Mouse (Mus musculus): ENCODE data around the gene Cyb5d1. TPM values are rescaled to one million over a fixed set of nuclear protein-coding genes. Genes with fewer than 3 reads are reported as not detected.
"Not testable (repeated sequence)": the region's sequence is repeated elsewhere in the genome, so short reads cannot be mapped to it uniquely, and the experiment has no call there.

Gene Cyb5d1
- total RNA-seq, 2 experiments from 2014 or later: 42.7 to 48.1 TPM

- no peak for DNase-seq (ENCODE audit: low spot score in 2 of 2)
These were observed 9.4 kb upstream of the Cyb5d1 start for GRCm38 (mm10) chr11:69404595-69405396.

- DNase-seq (ENCODE audit: low spot score in 2 of 2): no peak
These were observed 8.5 kb upstream of the Cyb5d1 start for GRCm38 (mm10) chr11:69403691-69404594.

DNA sequence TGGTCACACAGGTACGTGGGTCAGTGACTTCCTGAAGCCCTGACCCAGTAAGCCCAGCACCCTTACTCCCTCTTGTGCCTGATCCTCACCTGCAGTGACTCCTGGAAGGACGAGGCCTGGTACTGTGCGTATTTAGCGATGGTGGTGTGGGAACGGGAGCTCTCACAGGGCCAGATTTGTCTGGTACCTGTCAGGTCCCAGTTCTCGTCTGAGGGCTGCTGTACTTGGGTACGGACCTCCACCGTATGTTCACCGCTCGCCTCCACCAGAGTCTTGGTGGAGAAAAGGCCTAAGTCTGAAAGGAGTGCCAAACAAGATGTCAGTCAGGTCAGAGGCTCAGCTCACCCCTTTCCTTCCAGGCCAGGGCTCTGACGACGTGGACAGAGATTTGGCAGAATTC is 6.6 kb upstream of the Cyb5d1 start:
- DNase-seq (ENCODE audit: low spot score in 2 of 2): no peak

- DNase-seq (ENCODE audit: low spot score in 2 of 2): peak; percentile 90 to 93
These were observed 5.8 kb upstream of the Cyb5d1 start for GRCm38 (mm10) chr11:69401210-69401637.

DNA sequence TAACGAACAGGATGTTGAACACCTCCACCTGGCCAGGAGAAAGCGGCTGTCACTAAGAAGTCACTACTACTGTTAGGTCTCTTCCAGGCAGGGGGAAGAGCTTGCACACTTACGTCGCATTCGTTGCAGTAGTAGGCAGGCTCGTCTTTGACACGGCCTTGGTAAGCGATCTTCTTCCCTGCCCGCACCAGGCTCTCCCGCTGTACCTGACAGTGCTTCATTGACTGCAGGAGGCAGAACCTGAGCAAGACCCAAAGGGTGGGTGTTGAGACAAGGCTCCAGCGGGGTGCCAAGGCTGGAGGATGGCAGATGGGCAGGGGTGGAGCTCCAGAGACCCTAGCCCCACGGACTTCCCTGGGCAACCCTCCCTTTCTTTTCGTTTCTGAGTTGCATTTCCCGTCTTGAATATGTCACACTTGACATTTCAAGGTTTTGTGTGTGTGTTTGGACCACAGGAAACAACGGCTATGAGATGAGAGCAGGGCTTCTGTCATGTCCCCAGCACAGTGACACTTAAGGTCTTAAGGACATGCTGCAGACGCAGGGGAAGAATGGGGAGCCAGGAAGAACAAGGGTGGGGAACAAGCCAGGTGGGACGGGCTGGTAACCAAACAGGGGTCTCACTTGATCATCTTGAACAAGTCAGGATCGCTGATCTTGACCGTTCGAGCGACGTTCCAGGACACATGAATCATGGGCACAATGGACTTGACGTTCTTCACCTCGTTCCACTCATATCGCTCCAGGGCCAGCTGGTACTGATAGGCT is 4.8 kb upstream of the Cyb5d1 start:
- no peak for DNase-seq (ENCODE audit: low spot score in 2 of 2)

DNA sequence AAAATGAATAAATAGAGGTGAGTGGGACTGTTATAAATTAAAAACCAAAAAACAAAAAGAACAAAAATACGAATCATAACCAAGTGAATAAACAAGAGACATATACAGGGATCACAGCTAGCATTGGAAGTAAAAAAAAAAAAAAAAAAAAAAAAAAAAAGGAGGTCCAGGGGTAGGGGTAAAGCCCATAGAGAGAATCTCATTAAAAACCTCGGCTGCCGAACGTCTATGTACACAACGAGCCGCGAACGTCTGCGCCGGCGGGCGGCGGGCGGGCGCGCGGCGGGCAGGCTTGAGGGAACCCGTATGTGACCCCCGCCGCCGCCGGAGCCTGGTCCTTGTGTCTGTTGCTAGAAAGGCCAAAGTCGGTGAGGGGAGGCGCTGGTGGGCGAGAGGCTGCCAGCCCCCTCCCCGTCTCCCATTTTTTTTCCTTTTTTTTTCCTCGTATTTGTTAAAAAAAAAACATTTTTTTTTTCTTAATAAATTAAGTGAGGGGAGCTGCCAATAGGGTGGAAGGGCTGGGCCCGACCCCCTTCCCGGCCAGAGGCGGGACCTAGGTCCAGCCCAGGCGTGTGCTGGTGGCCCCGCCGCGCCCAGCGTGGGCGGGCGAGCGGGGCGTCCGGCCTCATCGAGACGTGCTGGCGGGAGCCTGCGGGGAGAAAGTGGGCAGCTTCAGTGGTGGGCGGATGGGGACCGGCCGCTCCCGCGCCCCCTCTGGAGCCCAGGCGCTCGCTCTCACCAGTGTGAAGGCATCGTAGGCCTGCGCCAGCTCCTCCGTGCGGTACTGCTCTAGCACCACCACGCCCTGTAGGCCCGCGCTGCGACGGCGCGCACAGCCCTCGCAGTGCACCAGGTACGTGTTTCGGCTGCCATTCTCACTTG is 4.0 kb upstream of the Cyb5d1 start:
- DNase-seq (ENCODE audit: low spot score in 2 of 2): no peak

GRCm38 (mm10) chr11:69398486-69399200 is 3.2 kb upstream of the Cyb5d1 start:
- DNase-seq (ENCODE audit: low spot score in 2 of 2): no peak

DNA sequence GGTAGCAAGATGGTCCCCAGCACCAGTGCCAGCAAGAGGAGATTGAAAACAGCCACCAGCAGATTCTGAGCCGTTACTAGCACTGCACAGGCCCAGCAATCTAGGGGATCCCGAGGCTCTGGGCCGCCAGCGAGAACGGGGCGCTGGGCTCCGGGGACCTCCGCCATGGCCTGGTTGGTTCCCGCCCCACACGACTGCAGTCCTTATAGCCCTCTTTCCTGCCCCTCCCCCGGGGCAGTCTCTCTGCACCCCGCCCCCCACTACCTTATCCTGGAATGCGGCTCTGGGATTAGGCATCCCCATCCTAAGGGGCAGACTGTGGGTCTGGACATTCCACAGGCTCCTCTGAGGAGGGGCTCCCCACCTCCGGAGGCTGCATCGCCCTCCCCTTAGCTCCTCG is 2.6 kb upstream of the Cyb5d1 start, which contains the start of gene Tmem88:
TSS of gene Tmem88 (minus strand) at position 176 of the 400 bp plus-strand sequence.
- no peak for DNase-seq (ENCODE audit: low spot score in 2 of 2)

DNA sequence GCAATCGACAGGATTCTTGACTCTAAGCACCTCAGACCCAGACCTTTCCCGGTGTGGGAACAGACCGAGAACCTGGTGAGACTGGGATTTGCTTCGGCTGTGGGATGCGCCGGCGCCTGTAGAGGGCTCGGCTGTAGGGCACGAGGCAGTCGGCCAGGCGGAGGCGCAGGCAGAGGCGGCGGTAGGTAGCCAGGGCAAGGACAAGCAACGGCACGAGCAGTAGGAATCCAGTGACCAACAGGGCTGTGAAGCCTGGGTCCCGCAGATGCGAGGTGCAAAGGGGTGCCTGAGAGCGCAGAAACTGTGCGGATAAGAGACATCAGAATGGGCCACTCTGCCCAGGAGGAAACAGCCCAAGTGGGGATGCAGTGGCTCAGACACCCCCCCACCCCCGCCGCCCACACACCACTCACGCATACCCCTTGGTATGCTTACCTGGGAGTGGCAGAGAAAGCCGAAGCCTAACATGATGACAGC is 2.2 kb upstream of the Cyb5d1 start:
- DNase-seq (ENCODE audit: low spot score in 2 of 2): peak in 1 of 2 experiments; percentile 51

GRCm38 (mm10) chr11:69396772-69397171 is 1.3 kb upstream of the Cyb5d1 start:
- no peak for DNase-seq (ENCODE audit: low spot score in 2 of 2)

DNA sequence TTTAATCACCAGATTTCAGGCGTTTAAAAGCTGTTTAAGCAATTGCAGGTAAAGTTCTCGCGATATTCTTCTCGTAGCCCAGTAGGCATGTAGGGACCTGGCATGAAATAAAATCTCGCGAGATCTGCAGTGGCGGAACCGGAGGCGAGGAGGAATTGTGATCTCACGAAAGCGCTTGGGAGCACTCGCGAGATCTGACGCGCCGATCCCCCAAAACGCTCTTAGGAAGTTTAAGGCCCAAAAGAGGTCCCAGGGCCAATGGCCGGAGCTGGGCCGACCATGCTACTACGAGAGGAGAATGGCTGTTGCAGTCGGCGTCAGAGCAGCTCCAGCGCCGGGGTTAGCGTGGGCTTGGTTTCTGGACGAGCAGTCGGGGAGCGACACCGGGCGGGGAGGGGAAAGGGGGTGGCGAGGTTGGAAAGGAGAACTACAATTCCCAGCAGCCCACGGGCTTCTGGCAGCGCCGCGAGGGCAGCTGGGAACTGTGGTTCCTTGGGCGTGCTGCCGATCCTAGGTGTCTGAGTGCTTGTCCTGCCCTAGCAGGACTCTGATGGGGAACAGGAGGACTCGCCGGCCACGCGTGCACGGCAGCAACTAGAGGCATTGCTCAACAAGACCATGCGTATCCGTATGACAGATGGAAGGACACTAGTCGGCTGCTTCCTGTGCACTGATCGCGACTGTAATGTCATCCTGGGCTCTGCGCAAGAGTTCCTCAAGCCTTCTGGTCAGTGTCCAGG is 373 bp upstream of the Cyb5d1 start:
- DNase-seq (ENCODE audit: low spot score in 2 of 2): peak; percentile 91 to 94

DNA sequence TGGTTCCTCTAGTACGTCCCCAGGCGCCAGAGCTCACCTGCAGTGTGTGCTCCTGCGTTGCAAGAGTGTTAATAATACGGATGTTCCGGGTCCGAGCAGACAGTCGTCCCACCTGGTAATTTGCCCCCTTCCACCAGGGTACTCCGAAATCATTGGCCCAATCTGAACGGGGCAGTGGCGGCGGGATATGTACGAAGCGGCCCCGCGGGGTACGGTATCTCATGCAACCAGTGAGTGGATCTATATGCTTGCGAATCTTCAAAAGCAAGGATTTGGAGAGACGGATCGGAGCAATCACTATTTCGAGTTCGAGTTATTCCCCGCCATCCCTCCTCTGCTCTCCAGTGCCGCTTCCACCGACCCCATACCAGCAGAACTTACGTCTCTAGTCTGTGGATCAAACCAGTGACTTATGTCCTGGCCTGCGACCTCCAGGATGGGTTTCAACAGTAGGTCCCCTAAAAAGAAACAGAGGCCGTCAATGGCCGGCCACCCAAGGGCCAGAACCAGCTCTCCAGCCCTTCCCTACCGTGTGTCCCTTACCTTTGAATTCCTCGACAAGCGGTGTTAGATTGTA is 752 bp downstream of the Cyb5d1 start:
- not testable (repeated sequence) for DNase-seq (ENCODE audit: low spot score in 2 of 2)

GRCm38 (mm10) chr11:69390400-69391034 is 4.9 kb downstream of the Cyb5d1 start:
- DNase-seq (ENCODE audit: low spot score in 2 of 2): peak; percentile 63 to 77

- peak in 1 of 2 experiments; percentile 44 for DNase-seq (ENCODE audit: low spot score in 2 of 2)
These were observed 5.7 kb downstream of the Cyb5d1 start for GRCm38 (mm10) chr11:69389531-69390399.

DNA sequence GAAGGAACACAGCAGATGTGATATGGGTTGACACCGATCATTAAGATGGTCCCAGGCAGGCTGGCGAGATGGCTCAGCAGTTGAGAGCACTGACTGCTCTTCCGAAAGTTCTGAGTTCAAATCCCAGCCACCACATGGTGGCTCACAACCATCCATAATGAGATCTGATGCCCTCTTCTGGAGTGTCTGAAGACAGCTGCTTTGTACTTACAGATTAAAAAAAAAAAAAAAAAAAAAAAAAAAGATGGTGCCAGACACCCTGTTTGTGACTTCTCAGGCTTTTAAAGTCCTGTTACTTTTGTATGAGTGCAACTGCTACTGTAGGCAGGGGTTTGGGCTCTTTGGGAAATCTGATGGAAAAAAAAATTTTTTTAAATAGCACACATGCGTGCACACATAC is 6.8 kb downstream of the Cyb5d1 start:
- no peak for DNase-seq (ENCODE audit: low spot score in 2 of 2)

DNA sequence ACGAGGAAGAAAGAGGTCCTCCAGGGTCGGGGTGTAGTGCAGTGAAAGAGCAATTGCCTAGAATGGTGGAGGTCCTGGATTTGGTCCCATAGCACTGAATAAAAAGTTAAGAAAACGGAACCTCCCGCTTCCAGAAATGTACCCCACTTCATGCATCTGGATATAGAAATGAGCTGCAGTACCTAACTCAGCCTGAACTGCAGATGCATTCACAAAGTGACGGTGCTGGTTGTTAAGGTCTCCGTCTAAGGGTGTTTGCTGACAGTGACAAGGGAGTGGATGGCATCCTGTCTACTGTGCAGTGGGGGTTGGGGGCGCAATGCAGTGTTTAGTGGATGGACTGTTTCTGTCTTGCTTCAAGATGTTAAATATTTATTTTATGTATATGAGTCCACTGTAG is 8.7 kb downstream of the Cyb5d1 start:
- DNase-seq (ENCODE audit: low spot score in 2 of 2): no peak

GRCm38 (mm10) chr11:69384979-69385378 is 10.5 kb downstream of the Cyb5d1 start:
- DNase-seq (ENCODE audit: low spot score in 2 of 2): no peak

Data from left cerebral cortex, adult 18-20 months (tissue).